Mouse (Mus musculus): ENCODE measurements around the gene Crtc1. TPM values are rescaled to one million over a fixed set of nuclear protein-coding genes. Genes with fewer than 3 reads are reported as not detected.

The Crtc1 gene
- polyA plus RNA-seq, 1 experiment, result 9.6 TPM

DNA sequence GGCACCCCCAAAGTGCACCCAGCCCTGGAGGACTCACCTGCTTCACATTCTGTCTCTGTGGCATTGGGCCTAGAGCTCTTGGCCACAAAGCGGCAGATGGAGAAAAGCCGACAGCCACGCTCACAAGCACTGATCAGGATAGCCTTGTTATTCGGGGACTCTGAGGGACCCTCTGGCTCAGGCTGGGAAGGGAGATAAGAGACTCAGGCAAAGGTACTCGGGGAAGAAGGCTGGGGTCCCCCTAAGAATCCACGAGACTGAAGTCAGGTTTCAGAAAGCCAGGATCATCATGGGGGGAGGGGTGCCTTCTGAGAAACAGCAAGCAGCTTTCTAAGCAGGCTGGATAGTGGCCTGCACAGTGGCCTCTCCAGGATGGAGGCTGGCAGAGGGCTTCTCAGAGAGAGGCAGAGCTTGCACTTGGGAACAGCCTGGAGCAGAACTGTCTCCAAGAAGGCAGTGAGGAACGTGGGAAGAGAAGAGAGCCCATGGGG lies 46.9 kb upstream of the Crtc1 start:
- no peak for TF ChIP-seq USF1 (IDR thresholded peaks at IDR 0.05; ENCODE audit: low read depth)
- TF ChIP-seq SRF (IDR thresholded peaks at IDR 0.05; ENCODE audit: control insufficient read depth, insufficient read length, low read depth), result no peak
- no peak for TF ChIP-seq POLR2AphosphoS2 (IDR thresholded peaks at IDR 0.05; ENCODE audit: insufficient read length, low read depth)
- no peak for TF ChIP-seq MYOD1 (IDR thresholded peaks at IDR 0.05; ENCODE audit: control insufficient read depth in 1 of 3, insufficient read length in 2 of 3, low read depth in 2 of 3)
- TF ChIP-seq POLR2A (IDR thresholded peaks at IDR 0.05; ENCODE audit: insufficient read length, low read depth), result no peak
- no peak for TF ChIP-seq MAX (IDR thresholded peaks at IDR 0.05; ENCODE audit: low read depth)
- no peak for TF ChIP-seq TCF3 (IDR thresholded peaks at IDR 0.05; ENCODE audit: insufficient read length, low read depth)
- no peak for TF ChIP-seq CEBPB (IDR thresholded peaks at IDR 0.05; ENCODE audit: insufficient read depth, poor library complexity, severe bottlenecking)
- TF ChIP-seq TCF12 (IDR thresholded peaks at IDR 0.05; ENCODE audit: insufficient read depth, poor library complexity, severe bottlenecking), result no peak
- no peak for TF ChIP-seq MYOG (IDR thresholded peaks at IDR 0.05; ENCODE audit: control insufficient read depth in 1 of 3, insufficient read depth in 1 of 3, insufficient read length in 2 of 3, low read depth in 2 of 3)
- TF ChIP-seq E2F4 (IDR thresholded peaks at IDR 0.05; ENCODE audit: insufficient read depth), result no peak
- no peak for TF ChIP-seq REST (IDR thresholded peaks at IDR 0.05; ENCODE audit: insufficient read depth, insufficient read length)
- H3K4me2 ChIP-seq (ENCODE audit: low read depth), result no peak overlapping the region
- no peak overlapping the region for H3K4me3 ChIP-seq
- H3K27me3 ChIP-seq (ENCODE audit: control insufficient read depth, insufficient read depth, insufficient read length), result no peaks in the 10 kb centered on the region
- no peaks in the 10 kb centered on the region for H3K36me3 ChIP-seq (ENCODE audit: control insufficient read depth, insufficient read depth)
- H3ac ChIP-seq (ENCODE audit: control insufficient read depth, insufficient read length), result no peak overlapping the region
- H3K79me2 ChIP-seq (ENCODE audit: control insufficient read depth, insufficient read depth), result no peaks in the 10 kb centered on the region

DNA sequence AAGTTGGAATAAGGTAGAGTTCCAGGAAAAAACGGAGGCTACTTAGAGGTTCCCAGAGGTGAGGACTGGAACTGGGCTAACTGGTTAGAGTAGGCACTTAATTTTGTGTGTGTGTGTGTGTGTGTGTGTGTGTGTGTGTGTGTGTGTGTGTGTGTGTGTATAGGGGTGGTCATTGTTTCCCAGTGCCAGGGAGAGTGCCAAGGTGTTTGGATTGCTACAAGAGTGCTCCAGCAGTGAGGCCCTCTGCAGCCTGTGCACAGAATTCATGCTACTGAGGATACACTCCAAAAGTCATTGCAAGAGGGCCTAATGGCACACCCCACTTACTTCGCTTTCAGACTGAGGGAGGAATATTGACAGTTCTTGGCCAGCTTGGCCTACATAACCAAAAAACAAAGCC lies 43.6 kb upstream of the Crtc1 start:
- Histone ChIP-seq H3K27me3 (ENCODE audit: control insufficient read depth, insufficient read depth, insufficient read length) (no peaks in the 10 kb centered on the region), H3K79me2 (ENCODE audit: control insufficient read depth, insufficient read depth) (no peaks in the 10 kb centered on the region)
- TF ChIP-seq SRF (IDR thresholded peaks at IDR 0.05; ENCODE audit: control insufficient read depth, insufficient read length, low read depth), result no peak
- TF ChIP-seq TCF12 (IDR thresholded peaks at IDR 0.05; ENCODE audit: insufficient read depth, poor library complexity, severe bottlenecking), result no peak
- no peak for TF ChIP-seq POLR2A (IDR thresholded peaks at IDR 0.05; ENCODE audit: insufficient read length, low read depth)
- TF ChIP-seq MYOD1 (IDR thresholded peaks at IDR 0.05; ENCODE audit: control insufficient read depth in 1 of 3, insufficient read length in 2 of 3, low read depth in 2 of 3), result no peak

DNA sequence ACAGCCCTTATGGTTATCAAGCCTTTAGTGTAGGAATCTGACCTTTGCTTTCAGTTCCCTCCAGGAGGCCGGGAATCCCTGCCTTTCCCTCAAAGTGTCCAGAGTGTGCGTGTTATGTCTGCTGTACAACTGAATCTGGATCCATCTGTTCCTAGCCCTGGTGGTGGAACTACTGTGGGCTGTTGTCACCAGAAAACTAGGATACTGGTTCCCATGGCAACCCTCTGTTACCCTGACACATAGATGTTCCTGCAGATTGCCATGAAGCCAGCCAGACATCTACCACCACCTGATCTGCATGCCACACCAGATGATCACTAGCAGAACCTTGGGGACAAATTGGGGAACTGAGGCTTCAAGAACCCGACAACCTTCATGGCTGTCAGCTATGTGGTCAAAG lies 42.5 kb upstream of the Crtc1 start:
- no peaks in the 10 kb centered on the region for H3K27me3 ChIP-seq (ENCODE audit: control insufficient read depth, insufficient read depth, insufficient read length)
- no peak for TF ChIP-seq POLR2A (IDR thresholded peaks at IDR 0.05; ENCODE audit: insufficient read length, low read depth)
- no peak for TF ChIP-seq POLR2AphosphoS2 (IDR thresholded peaks at IDR 0.05; ENCODE audit: insufficient read length, low read depth)
- TF ChIP-seq TCF12 (IDR thresholded peaks at IDR 0.05; ENCODE audit: insufficient read depth, poor library complexity, severe bottlenecking), result no peak
- TF ChIP-seq SRF (IDR thresholded peaks at IDR 0.05; ENCODE audit: control insufficient read depth, insufficient read length, low read depth), result no peak
- TF ChIP-seq REST (IDR thresholded peaks at IDR 0.05; ENCODE audit: insufficient read depth, insufficient read length), result no peak
- no peak for TF ChIP-seq MYOD1 (IDR thresholded peaks at IDR 0.05; ENCODE audit: control insufficient read depth in 1 of 3, insufficient read length in 2 of 3, low read depth in 2 of 3)
- no peak for TF ChIP-seq MAX (IDR thresholded peaks at IDR 0.05; ENCODE audit: low read depth)
- TF ChIP-seq E2F4 (IDR thresholded peaks at IDR 0.05; ENCODE audit: insufficient read depth), result no peak
- no peak for TF ChIP-seq TCF3 (IDR thresholded peaks at IDR 0.05; ENCODE audit: insufficient read length, low read depth)
- TF ChIP-seq CEBPB (IDR thresholded peaks at IDR 0.05; ENCODE audit: insufficient read depth, poor library complexity, severe bottlenecking), result no peak
- TF ChIP-seq USF1 (IDR thresholded peaks at IDR 0.05; ENCODE audit: low read depth), result no peak
- TF ChIP-seq MYOG (IDR thresholded peaks at IDR 0.05; ENCODE audit: control insufficient read depth in 1 of 3, insufficient read depth in 1 of 3, insufficient read length in 2 of 3, low read depth in 2 of 3), result no peak
- no peaks in the 10 kb centered on the region for H3K36me3 ChIP-seq (ENCODE audit: control insufficient read depth, insufficient read depth)
- H3K4me2 ChIP-seq (ENCODE audit: low read depth), result no peak overlapping the region
- H3K79me2 ChIP-seq (ENCODE audit: control insufficient read depth, insufficient read depth), result no peaks in the 10 kb centered on the region
- no peak overlapping the region for H3K4me3 ChIP-seq
- H3ac ChIP-seq (ENCODE audit: control insufficient read depth, insufficient read length), result no peak overlapping the region

More for the DNA sequence above, 43.6 kb upstream of the Crtc1 start:
- no peak overlapping the region for H3ac ChIP-seq (ENCODE audit: control insufficient read depth, insufficient read length)
- H3K36me3 ChIP-seq (ENCODE audit: control insufficient read depth, insufficient read depth), result no peaks in the 10 kb centered on the region
- H3K4me3 ChIP-seq, result no peak overlapping the region
- H3K4me2 ChIP-seq (ENCODE audit: low read depth), result no peak overlapping the region

DNA sequence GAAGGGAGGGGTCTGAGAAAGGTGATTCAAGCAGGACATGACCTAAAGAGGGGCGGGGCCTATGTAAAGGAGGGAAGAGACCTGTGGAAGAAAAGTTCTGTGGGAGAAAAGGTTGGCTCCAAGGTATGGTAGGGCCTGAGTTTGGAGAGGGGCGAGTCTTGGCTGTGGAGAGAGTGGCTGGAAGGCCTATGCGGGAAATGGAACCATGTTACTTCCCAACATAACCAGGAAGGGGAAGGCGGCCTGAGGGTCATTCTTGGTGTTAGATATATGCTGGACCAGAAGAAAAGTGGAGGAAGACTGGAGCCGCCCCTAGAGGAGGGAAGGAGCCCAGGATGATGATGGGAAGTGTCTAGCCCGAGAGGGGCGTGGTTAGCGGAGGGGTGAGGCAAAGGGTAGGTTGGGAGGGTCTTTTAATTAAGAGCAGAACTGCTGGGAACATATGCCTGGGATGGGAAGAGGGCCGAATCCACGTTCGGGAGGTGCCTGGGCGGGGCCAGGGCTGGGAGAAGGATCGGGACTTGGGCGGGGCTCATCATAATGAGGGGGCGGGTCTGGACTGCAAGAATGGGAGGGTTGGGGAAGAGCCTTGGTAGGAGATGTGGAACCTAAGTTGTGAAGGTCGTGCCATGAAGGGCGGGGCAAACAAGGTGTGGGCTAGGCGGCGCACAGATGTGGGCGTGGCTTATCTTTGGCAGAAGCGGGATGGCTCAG lies 38.0 kb upstream of the Crtc1 start:
- H3K4me2 ChIP-seq (ENCODE audit: low read depth), result peak overlapping the region; percentile 94
- peaks cover 42% of the 10 kb centered on the region for H3K79me2 ChIP-seq (ENCODE audit: control insufficient read depth, insufficient read depth)
- no peaks in the 10 kb centered on the region for H3K36me3 ChIP-seq (ENCODE audit: control insufficient read depth, insufficient read depth)
- no peaks in the 10 kb centered on the region for H3K27me3 ChIP-seq (ENCODE audit: control insufficient read depth, insufficient read depth, insufficient read length)
- TF ChIP-seq USF1 (IDR thresholded peaks at IDR 0.05; ENCODE audit: low read depth), result no peak
- TF ChIP-seq MYOD1 (IDR thresholded peaks at IDR 0.05; ENCODE audit: control insufficient read depth in 1 of 3, insufficient read length in 2 of 3, low read depth in 2 of 3), result no peak
- no peak for TF ChIP-seq POLR2A (IDR thresholded peaks at IDR 0.05; ENCODE audit: insufficient read length, low read depth)
- TF ChIP-seq CEBPB (IDR thresholded peaks at IDR 0.05; ENCODE audit: insufficient read depth, poor library complexity, severe bottlenecking), result no peak
- no peak for TF ChIP-seq SRF (IDR thresholded peaks at IDR 0.05; ENCODE audit: control insufficient read depth, insufficient read length, low read depth)
- TF ChIP-seq TCF3 (IDR thresholded peaks at IDR 0.05; ENCODE audit: insufficient read length, low read depth), result no peak
- TF ChIP-seq MAX (IDR thresholded peaks at IDR 0.05; ENCODE audit: low read depth), result no peak
- no peak for TF ChIP-seq MYOG (IDR thresholded peaks at IDR 0.05; ENCODE audit: control insufficient read depth in 1 of 3, insufficient read depth in 1 of 3, insufficient read length in 2 of 3, low read depth in 2 of 3)
- TF ChIP-seq REST (IDR thresholded peaks at IDR 0.05; ENCODE audit: insufficient read depth, insufficient read length), result no peak
- no peak for TF ChIP-seq TCF12 (IDR thresholded peaks at IDR 0.05; ENCODE audit: insufficient read depth, poor library complexity, severe bottlenecking)
- TF ChIP-seq POLR2AphosphoS2 (IDR thresholded peaks at IDR 0.05; ENCODE audit: insufficient read length, low read depth), result no peak
- TF ChIP-seq E2F4 (IDR thresholded peaks at IDR 0.05; ENCODE audit: insufficient read depth), result no peak
- H3ac ChIP-seq (ENCODE audit: control insufficient read depth, insufficient read length), result peak overlapping the region; percentile 28
- H3K4me3 ChIP-seq, result peak overlapping the region; percentile 65
